Mouse (Mus musculus) liver, postnatal 0 days (tissue): Measurements from ENCODE around the gene C1ql4. TPM values are rescaled to one million over a fixed set of nuclear protein-coding genes. Genes with fewer than 3 reads are reported as not detected.

Source experiments
- ATAC-seq: fragments of 200-750 bp; cut with Nextera tagmentation; 2 replicates; pipeline ENCODE4 v1.8.0; 2017; ENCODE audit warnings: mild to moderate bottlenecking, moderate library complexity
- DNase-seq: peaks from one replicate; pipeline ENCODE4 v3.0.0-alpha.2; 2016
- H3K27ac ChIP-seq: fragments of 300-500 bp; sonication (generic); 2 replicates; pipeline ENCODE4 v1.5.1; 2014; ENCODE audit warnings: antibody characterized with exemption, moderate library complexity, mild to moderate bottlenecking, low read depth
- H3K27me3 ChIP-seq: fragments of 300-500 bp; sonication (generic); 2 replicates; pipeline ENCODE4 v1.6.1; 2014; ENCODE audit warnings: low read length, control low read depth, mixed read lengths; ENCODE audit not compliant: insufficient read depth
- H3K36me3 ChIP-seq: fragments of 300-500 bp; sonication (generic); replicated peaks from 2 replicates; pipeline ENCODE4 v1.6.1; 2014; ENCODE audit warnings: mild to moderate bottlenecking, control low read depth, low read length, moderate library complexity, mixed read lengths; ENCODE audit not compliant: insufficient read depth
- H3K4me1 ChIP-seq: fragments of 300-500 bp; sonication (generic); 2 replicates; pipeline ENCODE4 v1.6.1; 2014; ENCODE audit warnings: antibody characterized with exemption, mild to moderate bottlenecking, control low read depth; ENCODE audit not compliant: insufficient read depth
- H3K4me2 ChIP-seq: fragments of 300-500 bp; sonication (generic); 2 replicates; pipeline ENCODE4 v1.6.1; 2014; ENCODE audit warnings: low read depth, mild to moderate bottlenecking, low read length, moderate library complexity, mixed read lengths
- H3K4me3 ChIP-seq: fragments of 300-500 bp; sonication (generic); 2 replicates; pipeline ENCODE4 v1.5.1; 2014; ENCODE audit warnings: low read depth, low read length
- H3K9ac ChIP-seq: fragments of 300-500 bp; sonication (generic); replicated peaks from 2 replicates; pipeline ENCODE4 v1.6.1; 2014; ENCODE audit warnings: mild to moderate bottlenecking, moderate library complexity
- H3K9me3 ChIP-seq: fragments of 300-500 bp; sonication (generic); 2 replicates; pipeline ENCODE4 v1.6.1; 2016; ENCODE audit warnings: mild to moderate bottlenecking, control low read depth, low read length, mixed read lengths
- CTCF ChIP-seq: sonication (generic); IDR thresholded peaks from 2 replicates; pipeline ENCODE4 v1.5.1; 2016; ENCODE audit warnings: antibody characterized with exemption, low read depth
- EP300 ChIP-seq: IDR thresholded peaks from 2 replicates; pipeline ENCODE4 v1.6.1; 2016; ENCODE audit warnings: antibody characterized with exemption, low read depth, mild to moderate bottlenecking
- WGBS: fragments of 180-500 bp; shearing (Covaris S2); extraction: QIAGEN DNeasy Blood & Tissue Kit; methylation state at CpG from one replicate; pipeline ENCODE4 v1.1.7; 2014; ENCODE audit not compliant: insufficient replicate concordance; 5-methylcytosine and 5-hydroxymethylcytosine counted together
- polyA plus RNA-seq: library from polyadenylated mRNA; unstranded; fragments of >200 nt; fragmentation: Nextera tagmentation; extraction: Ambion mirVana; gene quantifications from 2 replicates; pipeline ENCODE4 v1.2.1, GENCODE M21; 2015

C1ql4 gene
- 0.12 TPM in 1 of 2 replicates, not detected in the other for polyA plus RNA-seq

GRCm38 (mm10) chr15:99087253-99088075 lies at the start of gene C1ql4:
Gene C1ql4, minus strand, starts transcription at chr15:99087817.
- Histone ChIP-seq H3K27ac (no peak within 1 kb of the TSS), H3K9me3 (no peaks in the 10 kb centered on the region), H3K9ac (no peak within 1 kb of the TSS), H3K36me3 (peaks cover 3% of the 10 kb centered on the region; the same call in 1 of the 2 replicates), H3K4me1 (peaks cover 13% of the 10 kb centered on the region), H3K4me3 (peak within 1 kb of the TSS; percentile 34), H3K4me2 (peak within 1 kb of the TSS; percentile 53), H3K27me3 (peaks cover 71% of the 10 kb centered on the region)
- WGBS: 13% methylated on average over 60 of the region's 60 CpGs
- TF ChIP-seq CTCF (peak; percentile 71), EP300 (no peak)
- peak; percentile 71 for DNase-seq
- no peak; the same call in 1 of the 2 replicates for ATAC-seq

DNA sequence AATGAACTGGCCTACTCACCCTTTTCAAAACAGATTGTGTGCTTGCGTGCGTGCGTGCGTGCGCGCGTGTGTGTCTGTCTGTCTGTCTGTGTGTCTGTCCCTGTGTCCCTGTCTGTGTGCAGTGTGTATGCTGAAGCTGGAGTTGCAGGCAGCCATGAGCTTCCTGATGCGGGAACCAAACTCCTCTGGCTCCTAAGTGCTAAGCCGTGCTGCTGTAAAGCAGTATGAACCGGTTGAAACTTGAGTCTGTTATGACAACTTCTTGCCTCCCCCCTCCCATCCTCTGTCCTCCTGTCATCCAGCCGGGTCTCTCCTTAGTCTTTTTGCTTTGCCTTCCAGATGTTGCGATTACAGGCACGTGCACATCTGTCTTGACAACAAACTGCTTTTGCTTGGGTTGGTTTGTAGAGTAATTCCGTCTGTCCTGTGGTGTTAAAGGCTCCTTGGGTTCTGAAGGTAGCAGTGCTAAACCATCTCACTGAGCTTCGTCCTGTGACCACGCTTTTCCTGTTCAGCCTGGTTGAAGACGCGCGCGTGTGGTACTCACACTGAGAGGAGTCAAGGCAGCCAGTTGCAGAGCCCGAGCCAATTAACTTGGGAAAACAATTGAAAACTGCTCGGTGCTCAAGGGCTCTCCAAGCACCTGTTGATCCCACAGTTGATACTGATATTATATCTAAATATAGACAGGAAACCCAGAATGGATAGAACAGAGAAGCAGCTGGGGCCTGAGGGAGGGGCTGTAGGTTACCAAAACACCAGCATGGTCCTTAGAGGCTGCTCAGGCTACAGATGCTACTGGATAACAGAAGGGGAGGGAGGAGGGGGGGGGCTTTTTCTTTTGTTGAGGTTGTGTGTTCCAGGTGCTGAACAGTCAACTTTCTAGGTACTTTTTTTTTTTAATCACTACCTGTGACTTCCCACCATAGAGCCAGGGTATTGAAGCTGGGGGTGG lies 42.6 kb upstream of the C1ql4 start:
- no peaks in the 10 kb centered on the region for H3K9me3 ChIP-seq
- no peak for TF ChIP-seq CTCF
- TF ChIP-seq EP300: no peak
- no peak for ATAC-seq
- H3K27ac ChIP-seq: no peak overlapping the region
- H3K4me3 ChIP-seq: no peak overlapping the region
- DNase-seq: no peak
- no peak overlapping the region for H3K9ac ChIP-seq
- H3K27me3 ChIP-seq: peaks cover 4% of the 10 kb centered on the region; the same call in 1 of the 2 replicates
- no peak overlapping the region for H3K4me2 ChIP-seq
- H3K36me3 ChIP-seq: no peaks in the 10 kb centered on the region
- WGBS: 54% methylated on average over 22 of the region's 22 CpGs
- H3K4me1 ChIP-seq: peaks cover 7% of the 10 kb centered on the region; the same call in 1 of the 2 replicates

DNA sequence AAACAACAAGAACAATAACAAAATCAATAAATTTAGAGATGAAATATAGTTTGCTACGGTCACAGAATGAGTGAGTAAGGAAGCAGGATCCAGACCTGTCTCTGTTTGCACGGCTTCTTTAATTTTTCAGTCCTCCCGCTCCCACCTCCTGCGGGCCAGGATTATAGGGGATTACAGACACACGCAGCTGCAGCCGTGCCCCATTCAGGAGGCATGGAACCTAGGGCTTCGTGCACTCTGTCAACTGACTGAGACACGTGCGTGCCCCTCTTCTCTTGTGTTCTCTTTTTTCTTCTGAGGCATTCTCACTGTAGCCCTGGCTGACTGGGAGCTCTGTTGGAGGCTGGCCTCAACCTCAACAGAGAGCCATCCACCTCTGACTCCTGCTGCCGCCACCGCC lies 41.8 kb upstream of the C1ql4 start:
- no peak overlapping the region for H3K4me3 ChIP-seq
- no peak for DNase-seq
- no peak overlapping the region for H3K9ac ChIP-seq
- peaks cover 4% of the 10 kb centered on the region; the same call in 1 of the 2 replicates for H3K27me3 ChIP-seq
- WGBS: 76% methylated on average over 11 of the region's 11 CpGs
- TF ChIP-seq EP300 (no peak), CTCF (no peak)
- no peak overlapping the region for H3K4me2 ChIP-seq
- H3K36me3 ChIP-seq: no peaks in the 10 kb centered on the region
- ATAC-seq: no peak
- no peak overlapping the region for H3K27ac ChIP-seq
- peaks cover 7% of the 10 kb centered on the region; the same call in 1 of the 2 replicates for H3K4me1 ChIP-seq
- H3K9me3 ChIP-seq: no peaks in the 10 kb centered on the region

- Histone ChIP-seq H3K9ac (no peak overlapping the region), H3K4me3 (peak overlapping the region; percentile 68; the same call in 1 of the 2 replicates), H3K9me3 (no peaks in the 10 kb centered on the region), H3K4me1 (peaks cover 7% of the 10 kb centered on the region; the same call in 1 of the 2 replicates), H3K36me3 (no peaks in the 10 kb centered on the region), H3K27me3 (peaks cover 4% of the 10 kb centered on the region; the same call in 1 of the 2 replicates), H3K27ac (no peak overlapping the region), H3K4me2 (peak overlapping the region; percentile 85)
- WGBS: 54% methylated on average over 6 of the region's 6 CpGs
- ATAC-seq: no peak
- TF ChIP-seq EP300: no peak
- TF ChIP-seq CTCF: no peak
- no peak for DNase-seq
Measured at GRCm38 (mm10) chr15:99127851-99128522, 40.4 kb upstream of the C1ql4 start.

- Histone ChIP-seq H3K4me1 (peaks cover 7% of the 10 kb centered on the region; the same call in 1 of the 2 replicates), H3K9ac (peak overlapping the region; percentile 80), H3K36me3 (no peaks in the 10 kb centered on the region), H3K9me3 (no peaks in the 10 kb centered on the region), H3K27me3 (peaks cover 4% of the 10 kb centered on the region; the same call in 1 of the 2 replicates), H3K27ac (peak overlapping the region; percentile 85), H3K4me2 (peak overlapping the region; percentile 85), H3K4me3 (peak overlapping the region; percentile 68)
- TF ChIP-seq CTCF (no peak), EP300 (no peak)
- DNase-seq (no peak), ATAC-seq (no peak)
- 3% methylated on average over 35 of the region's 35 CpGs for WGBS
Measured at GRCm38 (mm10) chr15:99126816-99127365, 39.3 kb upstream of the C1ql4 start.
